Mouse (Mus musculus) heart, adult 2 months (tissue): ENCODE measurements around the gene Stat5b.

Experiments used
- CTCF ChIP-seq: fragments of 200-600 bp; IDR thresholded peaks from 2 replicates; pipeline ENCODE4 v1.8.1; 2022; ENCODE audit warnings: antibody characterized with exemption, mild to moderate bottlenecking, moderate library complexity
- EP300 ChIP-seq: fragments of 200-500 bp; IDR thresholded peaks from 2 replicates; pipeline ENCODE4 v1.6.1; 2011; ENCODE audit warnings: low read depth, low read length, control low read depth; ENCODE audit not compliant: insufficient read depth
- POLR2A ChIP-seq: fragments of 200-500 bp; IDR thresholded peaks from 2 replicates; pipeline ENCODE4 v1.6.1; 2011; ENCODE audit warnings: mild to moderate bottlenecking, low read depth, low read length, control low read depth; ENCODE audit not compliant: insufficient read depth

DNA sequence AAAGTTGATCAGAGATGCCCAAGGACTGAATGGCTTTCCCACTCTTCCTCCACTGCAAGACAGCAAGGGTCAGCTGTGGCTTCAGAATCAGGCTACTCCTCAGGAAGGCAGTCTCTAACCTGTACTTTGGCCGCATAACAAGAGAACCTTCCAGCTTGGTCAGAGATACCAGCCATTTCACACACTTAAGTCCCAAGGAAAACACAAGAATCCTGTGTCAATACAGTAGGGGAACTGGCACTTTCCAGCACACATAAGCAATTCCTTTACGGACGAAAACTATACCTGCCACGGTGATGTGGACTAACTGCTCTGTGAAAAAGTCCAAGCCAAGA, 113.8 kb downstream of the Stat5b start:
- TF ChIP-seq POLR2A, result no peak
- no peak for TF ChIP-seq EP300
- no peak for TF ChIP-seq CTCF
